Mouse (Mus musculus) olfactory bulb, adult 2 months (tissue): ENCODE measurements around the gene Bri3bp.

ENCODE experiments used
- CTCF ChIP-seq: fragments of 200-500 bp; IDR thresholded peaks from 2 replicates; pipeline ENCODE4 v1.5.1; 2012; ENCODE audit warnings: low read depth, mild to moderate bottlenecking, low read length, moderate library complexity; ENCODE audit not compliant: insufficient read depth
- POLR2A ChIP-seq: fragments of 200-500 bp; IDR thresholded peaks from 2 replicates; pipeline ENCODE4 v1.6.1; 2012; ENCODE audit warnings: mild to moderate bottlenecking, low read depth, low read length, moderate library complexity; ENCODE audit not compliant: insufficient read depth

DNA sequence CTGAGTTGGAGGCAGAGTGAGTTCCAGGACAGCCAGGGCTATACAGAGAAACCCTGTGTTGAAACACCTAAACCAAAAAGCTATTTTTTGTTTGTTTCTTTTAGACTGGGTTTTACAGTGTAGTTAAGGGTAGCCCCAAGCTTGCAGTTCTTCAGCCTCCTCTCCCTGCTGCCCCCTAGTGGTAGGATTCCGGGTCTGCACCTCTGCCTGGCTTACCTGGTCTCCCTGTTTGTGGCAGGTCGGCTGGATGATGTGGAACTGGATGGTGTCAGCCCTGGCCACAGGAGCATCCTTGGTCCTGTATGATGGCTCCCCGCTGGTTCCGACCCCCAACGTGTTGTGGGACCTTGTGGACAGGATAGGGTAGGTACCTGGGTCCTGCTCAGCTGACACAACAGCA is 68.2 kb downstream of the Bri3bp start:
- TF ChIP-seq POLR2A (no peak), CTCF (peak; percentile 67; the same call in 1 of the 2 replicates)
